Mouse (Mus musculus) embryo, embryonic 11.5 days (tissue): ENCODE measurements at regions not wholly inside any gene's neighbourhood (a gene's known extent, or its start where the extent isn't known, plus 50 kb on each side); places are given as distances from the start of the nearest gene placed in this dataset.

Experiments
- DNase-seq: peaks from one replicate; pipeline ENCODE4 v3.0.0-alpha.2; 2012; ENCODE audit warnings: low read depth, low spot score

GRCm38 (mm10) chr2:174848981-174849681 lies 88.7 kb downstream of the Edn3 start:
- no peak for DNase-seq

- no peak for DNase-seq
Observed at GRCm38 (mm10) chr2:174850860-174851259, 90.4 kb downstream of the Edn3 start.

- DNase-seq, result peak; percentile 78
Observed at GRCm38 (mm10) chr2:174851525-174852330, 91.3 kb downstream of the Edn3 start.

GRCm38 (mm10) chr2:174853786-174854185 lies 93.4 kb downstream of the Edn3 start:
- DNase-seq, result no peak

GRCm38 (mm10) chr2:174855548-174855947 lies 95.1 kb downstream of the Edn3 start:
- no peak for DNase-seq

GRCm38 (mm10) chr2:174856135-174856534 lies 95.7 kb downstream of the Edn3 start:
- no peak for DNase-seq

GRCm38 (mm10) chr2:174858011-174858834 lies 97.8 kb downstream of the Edn3 start:
- peak; percentile 78 for DNase-seq

- DNase-seq, result peak; percentile 69
Observed at GRCm38 (mm10) chr2:174858835-174859215, 98.4 kb downstream of the Edn3 start.

- DNase-seq, result no peak
Observed at GRCm38 (mm10) chr2:174859533-174859932, 99.1 kb downstream of the Edn3 start.

GRCm38 (mm10) chr2:174864657-174865056 lies 104.2 kb downstream of the Edn3 start:
- DNase-seq, result no peak

- DNase-seq, result no peak
Observed at GRCm38 (mm10) chr2:174866546-174866945, 106.1 kb downstream of the Edn3 start.

- DNase-seq, result no peak
Observed at GRCm38 (mm10) chr2:174867397-174867796, 107.0 kb downstream of the Edn3 start.

- no peak for DNase-seq
Observed at GRCm38 (mm10) chr2:174868186-174868585, 107.8 kb downstream of the Edn3 start.

- no peak for DNase-seq
Observed at GRCm38 (mm10) chr2:174868743-174869369, 108.4 kb downstream of the Edn3 start.

GRCm38 (mm10) chr2:174870284-174870683 lies 109.9 kb downstream of the Edn3 start:
- DNase-seq, result no peak

GRCm38 (mm10) chr2:174871225-174871624 lies 110.8 kb downstream of the Edn3 start:
- DNase-seq, result no peak

GRCm38 (mm10) chr2:174871844-174872243 lies 111.4 kb downstream of the Edn3 start:
- DNase-seq, result no peak

GRCm38 (mm10) chr2:174876886-174877285 lies 116.5 kb downstream of the Edn3 start:
- no peak for DNase-seq

- no peak for DNase-seq
Observed at GRCm38 (mm10) chr2:174878979-174879378, 118.6 kb downstream of the Edn3 start.

- no peak for DNase-seq
Observed at GRCm38 (mm10) chr2:174880659-174881058, 120.2 kb downstream of the Edn3 start.
